Mouse (Mus musculus): ENCODE data around the gene Gm10770. TPM values are rescaled to one million over a fixed set of nuclear protein-coding genes. Genes with fewer than 3 reads are reported as not detected.
"Not testable (repeated sequence)": the region's sequence is repeated elsewhere in the genome, so short reads cannot be mapped to it uniquely, and the experiment has no call there.

Gene Gm10770
- not detected in 2 replicates for polyA plus RNA-seq (2016; fragmentation: Nextera tagmentation; extraction: Ambion mirVana)

GRCm38 (mm10) chr2:150179579-150179978 is at the start of gene Gm10770:
TSS of gene Gm10770 (minus strand) at chr2:150179679.
- WGBS = 80% methylated on average over 4 of the region's 4 CpGs
- H3K36me3 ChIP-seq; H3K9ac ChIP-seq; H3K27ac ChIP-seq; H3K4me3 ChIP-seq; H3K4me1 ChIP-seq; H3K27me3 ChIP-seq; ATAC-seq (ENCODE audit: insufficient number of reproducible peaks, insufficient read depth, low FRiP score, low TSS enrichment); H3K4me2 ChIP-seq (replicated peaks): not testable (repeated sequence)
- peaks cover 12% of the 10 kb centered on the region; the same call in 1 of the 2 replicates for H3K9me3 ChIP-seq

- H3K27ac ChIP-seq; H3K4me1 ChIP-seq; H3K9ac ChIP-seq; H3K4me2 ChIP-seq (replicated peaks); ATAC-seq (ENCODE audit: insufficient number of reproducible peaks, insufficient read depth, low FRiP score, low TSS enrichment); H3K9me3 ChIP-seq; H3K4me3 ChIP-seq; H3K27me3 ChIP-seq; H3K36me3 ChIP-seq: not testable (repeated sequence)
Measured at GRCm38 (mm10) chr2:150223263-150223662, 43.8 kb upstream of the Gm10770 start.

- Histone ChIP-seq H3K9ac (peak overlapping the region; percentile 42; the same call in 1 of the 2 replicates), H3K4me3 (peak overlapping the region; percentile 42), H3K4me2 (replicated peaks) (peak overlapping the region; percentile 36)
- ATAC-seq (ENCODE audit: insufficient number of reproducible peaks, insufficient read depth, low FRiP score, low TSS enrichment); H3K9me3 ChIP-seq; H3K36me3 ChIP-seq; H3K4me1 ChIP-seq; H3K27me3 ChIP-seq; H3K27ac ChIP-seq: not testable (repeated sequence)
- WGBS = 12% methylated on average over 4 of the region's 4 CpGs
Measured at GRCm38 (mm10) chr2:150218363-150218725, 38.9 kb upstream of the Gm10770 start.

DNA sequence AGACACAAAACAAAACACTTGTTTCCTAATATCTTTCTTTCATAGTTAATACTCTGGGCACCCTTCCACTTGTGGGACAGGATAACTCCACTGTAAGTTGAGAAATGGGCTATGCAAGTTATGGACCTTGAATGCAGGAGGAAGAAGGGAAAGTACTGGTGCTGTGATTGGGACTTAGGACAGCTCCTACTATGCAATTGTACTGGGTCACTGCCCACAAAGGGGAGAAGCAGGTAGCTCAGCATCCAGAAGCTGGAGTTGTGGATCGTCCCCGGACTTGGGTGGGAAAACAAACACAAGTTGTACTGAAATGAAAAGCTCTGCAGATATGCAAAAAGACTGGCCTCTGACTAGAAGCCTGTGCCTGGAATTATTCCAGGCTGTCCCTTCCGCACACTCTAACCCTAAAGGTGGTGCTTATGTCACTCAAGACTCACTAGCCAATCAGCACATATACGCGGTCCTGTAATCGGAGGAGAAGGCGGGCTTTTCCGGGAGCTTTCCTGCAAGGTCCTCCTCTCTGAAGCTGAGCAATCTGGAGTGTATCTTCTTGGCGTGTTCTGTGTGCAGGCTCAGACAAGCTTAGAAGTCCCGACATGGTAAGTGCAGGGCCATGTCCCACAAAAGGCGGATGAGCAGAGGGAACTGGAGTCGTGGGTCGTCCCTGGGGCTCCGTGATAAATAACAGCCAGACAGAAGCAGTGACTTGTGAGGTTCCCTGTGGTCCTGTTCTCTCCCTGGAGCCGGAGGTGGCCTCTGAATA is 38.3 kb upstream of the Gm10770 start, which contains the start of gene Zfp937:
Gene Zfp937, plus strand, starts transcription at position 474 of the 763 bp plus-strand sequence.
- not testable (repeated sequence) for H3K4me1 ChIP-seq, H3K9me3 ChIP-seq, H3K27ac ChIP-seq, H3K36me3 ChIP-seq, H3K27me3 ChIP-seq
- 1% methylated on average over 15 of the region's 15 CpGs for WGBS
- peak within 1 kb of the TSS; percentile 42 for H3K4me3 ChIP-seq
- H3K4me2 ChIP-seq (replicated peaks) = peak within 1 kb of the TSS; percentile 36
- H3K9ac ChIP-seq = peak within 1 kb of the TSS; percentile 42; the same call in 1 of the 2 replicates
- ATAC-seq (ENCODE audit: insufficient number of reproducible peaks, insufficient read depth, low FRiP score, low TSS enrichment) = peak; percentile 100

GRCm38 (mm10) chr2:150181570-150181999 is 2.1 kb upstream of the Gm10770 start, which contains the start of gene Gm14139:
TSS of gene Gm14139 (plus strand) at chr2:150181755.
- not testable (repeated sequence) for ATAC-seq (ENCODE audit: insufficient number of reproducible peaks, insufficient read depth, low FRiP score, low TSS enrichment); H3K9me3 ChIP-seq; H3K27me3 ChIP-seq; H3K4me3 ChIP-seq; H3K36me3 ChIP-seq; H3K4me2 ChIP-seq (replicated peaks); H3K27ac ChIP-seq; H3K9ac ChIP-seq; H3K4me1 ChIP-seq
- WGBS = 81% methylated on average over 7 of the region's 7 CpGs

- not testable (repeated sequence) for H3K4me2 ChIP-seq (replicated peaks); H3K9ac ChIP-seq; H3K27me3 ChIP-seq; H3K9me3 ChIP-seq; H3K36me3 ChIP-seq; H3K4me1 ChIP-seq; ATAC-seq (ENCODE audit: insufficient number of reproducible peaks, insufficient read depth, low FRiP score, low TSS enrichment); H3K27ac ChIP-seq; H3K4me3 ChIP-seq
Measured at GRCm38 (mm10) chr2:150181046-150181445, 1.6 kb upstream of the Gm10770 start.

DNA sequence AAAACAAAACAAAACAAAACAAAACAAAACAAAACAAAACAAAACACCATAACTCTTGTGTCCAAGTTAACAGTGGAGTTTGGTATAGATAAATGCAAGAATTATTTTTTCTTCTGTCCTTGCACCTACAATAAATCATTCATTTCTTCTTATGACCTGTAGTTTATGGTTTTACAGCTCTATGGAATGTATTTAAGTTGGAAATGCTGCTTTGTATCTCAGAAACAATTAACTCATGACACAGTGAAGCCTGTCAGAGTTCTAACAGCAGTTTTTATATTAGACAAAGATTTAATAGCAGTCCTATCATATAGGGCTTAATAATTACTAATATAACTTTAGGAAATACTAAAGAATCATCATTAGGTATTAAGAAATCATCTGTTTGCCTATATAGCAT is 5.6 kb downstream of the Gm10770 start:
- no peaks in the 10 kb centered on the region for H3K27me3 ChIP-seq
- no peak for ATAC-seq (ENCODE audit: insufficient number of reproducible peaks, insufficient read depth, low FRiP score, low TSS enrichment)
- no peaks in the 10 kb centered on the region for H3K36me3 ChIP-seq
- H3K4me1 ChIP-seq = no peaks in the 10 kb centered on the region
- H3K9me3 ChIP-seq = peaks cover 12% of the 10 kb centered on the region; the same call in 1 of the 2 replicates
- no peak overlapping the region for H3K27ac ChIP-seq
- H3K4me3 ChIP-seq = no peak overlapping the region
- no peak overlapping the region for H3K9ac ChIP-seq
- no peak overlapping the region for H3K4me2 ChIP-seq (replicated peaks)

- H3K4me1 ChIP-seq = no peaks in the 10 kb centered on the region
- H3K27ac ChIP-seq = no peak overlapping the region
- no peaks in the 10 kb centered on the region for H3K36me3 ChIP-seq
- no peaks in the 10 kb centered on the region for H3K27me3 ChIP-seq
- ATAC-seq (ENCODE audit: insufficient number of reproducible peaks, insufficient read depth, low FRiP score, low TSS enrichment) = no peak
- H3K4me2 ChIP-seq (replicated peaks) = no peak overlapping the region
- H3K9ac ChIP-seq = no peak overlapping the region
- H3K4me3 ChIP-seq = no peak overlapping the region
- no peaks in the 10 kb centered on the region for H3K9me3 ChIP-seq
Measured at GRCm38 (mm10) chr2:150166703-150167102, 12.8 kb downstream of the Gm10770 start.

DNA sequence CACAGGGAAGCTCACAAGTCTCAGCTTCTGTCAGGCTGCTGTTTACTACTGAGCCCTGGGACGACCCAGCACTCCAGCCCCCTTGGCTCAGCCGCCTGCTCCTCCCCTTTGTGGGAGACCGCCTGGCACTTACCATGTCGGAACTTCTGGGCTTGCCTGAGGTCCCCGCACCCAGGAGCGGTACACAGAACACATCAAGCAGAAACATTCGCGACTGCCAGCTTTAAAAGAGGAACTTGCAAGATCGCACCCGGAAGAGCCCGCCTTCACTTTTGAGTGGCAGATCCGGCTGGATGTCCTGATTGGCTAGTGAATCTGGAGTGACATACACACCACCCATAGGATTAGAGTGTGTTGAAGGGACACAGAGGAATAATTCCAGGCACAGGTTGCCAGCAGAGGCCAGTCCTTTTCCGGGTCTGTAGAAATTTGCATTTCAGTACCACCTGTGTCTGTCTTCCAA is 43.0 kb downstream of the Gm10770 start, which contains the start of gene Zfp120:
Gene Zfp120, minus strand, starts transcription at position 274 of the 463 bp plus-strand sequence.
- H3K27me3 ChIP-seq = no peaks in the 10 kb centered on the region
- H3K27ac ChIP-seq = 0 out of 2 replicates have a peak within 1 kb of the TSS, but pooled peaks have one; percentile 47
- H3K9ac ChIP-seq = peak within 1 kb of the TSS; percentile 75
- peaks cover 4% of the 10 kb centered on the region; the same call in 1 of the 2 replicates for H3K4me1 ChIP-seq
- no peaks in the 10 kb centered on the region for H3K9me3 ChIP-seq
- WGBS = under 1% methylated on average over 13 of the region's 13 CpGs
- ATAC-seq (ENCODE audit: insufficient number of reproducible peaks, insufficient read depth, low FRiP score, low TSS enrichment) = peak; percentile 99
- H3K36me3 ChIP-seq = 0 out of 2 replicates have a peak, but pooled peaks cover 7% of the 10 kb centered on the region
- H3K4me3 ChIP-seq = peak within 1 kb of the TSS; percentile 83
- H3K4me2 ChIP-seq (replicated peaks) = peak within 1 kb of the TSS; percentile 56

DNA sequence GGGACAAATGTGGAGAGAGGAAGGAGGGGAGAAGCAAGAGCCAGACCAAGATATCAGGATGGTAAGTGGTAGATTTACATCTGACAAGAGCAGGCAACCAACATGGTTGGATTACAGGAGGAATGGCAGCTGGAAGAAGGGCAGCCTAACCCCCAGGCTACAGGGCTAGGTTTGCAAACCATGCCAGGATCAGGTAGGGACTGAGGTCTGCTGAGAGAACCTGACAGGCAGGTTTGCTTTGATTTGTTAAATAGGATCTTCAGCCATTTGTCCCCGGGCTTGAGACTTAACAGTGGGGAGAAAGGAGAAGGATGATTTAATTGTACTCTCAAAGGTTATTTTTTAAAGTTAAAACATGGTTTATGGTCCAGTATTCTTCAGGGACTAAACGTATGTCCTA is 46.7 kb downstream of the Gm10770 start:
- H3K9me3 ChIP-seq = 0 out of 2 replicates have a peak, but pooled peaks cover 5% of the 10 kb centered on the region
- H3K4me1 ChIP-seq = peaks cover 4% of the 10 kb centered on the region; the same call in 1 of the 2 replicates
- no peak overlapping the region for H3K9ac ChIP-seq
- ATAC-seq (ENCODE audit: insufficient number of reproducible peaks, insufficient read depth, low FRiP score, low TSS enrichment) = no peak
- 78% methylated on average over 2 of the region's 2 CpGs for WGBS
- no peak overlapping the region for H3K27ac ChIP-seq
- H3K4me2 ChIP-seq (replicated peaks) = no peak overlapping the region
- no peaks in the 10 kb centered on the region for H3K27me3 ChIP-seq
- no peak overlapping the region for H3K4me3 ChIP-seq
- H3K36me3 ChIP-seq = peaks cover 17% of the 10 kb centered on the region; the same call in 1 of the 2 replicates

- not testable (repeated sequence) for H3K27ac ChIP-seq; H3K27me3 ChIP-seq; H3K4me3 ChIP-seq; H3K9ac ChIP-seq; H3K4me2 ChIP-seq (replicated peaks); H3K4me1 ChIP-seq; H3K9me3 ChIP-seq; ATAC-seq (ENCODE audit: insufficient number of reproducible peaks, insufficient read depth, low FRiP score, low TSS enrichment)
- peaks cover 17% of the 10 kb centered on the region; the same call in 1 of the 2 replicates for H3K36me3 ChIP-seq
- 82% methylated on average over 1 of the region's 1 CpGs for WGBS
Measured at GRCm38 (mm10) chr2:150132002-150132401, 47.5 kb downstream of the Gm10770 start.

Data from embryonic facial prominence, embryonic 12.5 days (tissue).